Mouse (Mus musculus): Measurements from ENCODE around the gene Fam219b.

GRCm38 (mm10) chr9:57497236-57497635, 40.1 kb upstream of the Fam219b start:
- TF ChIP-seq CTCF (IDR thresholded peaks at IDR 0.05; ENCODE audit: low read depth) (no peak), EP300 (IDR thresholded peaks at IDR 0.05; ENCODE audit: low read depth) (no peak)

Measured in liver, embryonic 14.5 days (tissue).